Mouse (Mus musculus) ES-E14 (cell line): ENCODE data around the gene Sub1. TPM values are rescaled to one million over a fixed set of nuclear protein-coding genes. Genes with fewer than 3 reads are reported as not detected.

Source experiments
- DNase-seq: peaks from one replicate; pipeline ENCODE4 v3.0.0-alpha.2; 2013; ENCODE audit warnings: low read depth, low spot score
- H3K27ac ChIP-seq: 2 replicates; pipeline ENCODE4 v1.5.1; 2012; ENCODE audit warnings: low read depth, mild to moderate bottlenecking, low read length, moderate library complexity, mixed read lengths; ENCODE audit not compliant: poor library complexity, insufficient read depth, severe bottlenecking
- H3K36me3 ChIP-seq: 2 replicates; pipeline ENCODE4 v1.6.1; 2012; ENCODE audit warnings: mild to moderate bottlenecking, low read length, moderate library complexity, mixed read lengths; ENCODE audit not compliant: control insufficient read depth, poor library complexity, insufficient read depth, severe bottlenecking
- H3K4me1 ChIP-seq, 2 experiments: fragments of 150-350 bp in 1 of 2; sonication (generic) in 1 of 2; 2 replicates each; pipeline ENCODE4 v1.6.1; 2012; ENCODE audit warnings: low read length in 2 of 2, mild to moderate bottlenecking in 1 of 2, mixed read lengths in 1 of 2; ENCODE audit not compliant: control insufficient read depth in 2 of 2, insufficient read depth in 2 of 2, poor library complexity in 1 of 2
- H3K4me3 ChIP-seq, 2 experiments: fragments of 150-350 bp in 1 of 2; sonication (generic) in 1 of 2; 2 replicates each; pipeline ENCODE4 v1.5.1; 2012; ENCODE audit warnings: low read length in 2 of 2, low read depth in 1 of 2, mild to moderate bottlenecking in 1 of 2, mixed read lengths in 1 of 2; ENCODE audit not compliant: insufficient read depth in 1 of 2, poor library complexity in 1 of 2, severe bottlenecking in 1 of 2
- H3K9ac ChIP-seq: 2 replicates; pipeline ENCODE4 v1.6.1; 2012; ENCODE audit warnings: low read depth, mild to moderate bottlenecking, low read length, mixed read lengths; ENCODE audit not compliant: poor library complexity, insufficient read depth, severe bottlenecking
- H3K9me3 ChIP-seq: fragments of 150-350 bp; sonication (generic); 2 replicates; pipeline ENCODE4 v1.6.1; 2012; ENCODE audit warnings: low read depth, mild to moderate bottlenecking, low read length; ENCODE audit not compliant: control insufficient read depth, insufficient read depth
- CHD2 ChIP-seq: IDR thresholded peaks from 2 replicates; pipeline ENCODE4 v1.6.1; 2014; ENCODE audit warnings: mild to moderate bottlenecking, low read depth, low read length, inconsistent platforms
- HCFC1 ChIP-seq: IDR thresholded peaks from 2 replicates; pipeline ENCODE4 v1.6.1; 2012; ENCODE audit warnings: low read length, inconsistent platforms, borderline replicate concordance; ENCODE audit not compliant: insufficient read depth
- MAFK ChIP-seq: IDR thresholded peaks from 2 replicates; pipeline ENCODE4 v1.6.1; 2014; ENCODE audit warnings: mild to moderate bottlenecking, low read depth, low read length, inconsistent platforms; ENCODE audit not compliant: insufficient read depth
- ZC3H11A ChIP-seq: IDR thresholded peaks from 2 replicates; pipeline ENCODE4 v1.6.1; 2012; ENCODE audit warnings: low read depth, mild to moderate bottlenecking, inconsistent platforms, low read length, borderline replicate concordance
- ZNF384 ChIP-seq: IDR thresholded peaks from 2 replicates; pipeline ENCODE4 v1.6.1; 2012; ENCODE audit warnings: low read depth, low read length, inconsistent platforms
- in situ Hi-C, 2 experiments: fragments of 600-800 bp; cut with MboI; formaldehyde crosslinking; loops; one replicate each; pipeline ENCODE4 v1.15.1; 2025; ENCODE audit warnings: low sequenced_read_pairs in 2 of 2, inconsistent platforms in 1 of 2; ENCODE audit not compliant: unreplicated experiment in 2 of 2
- total RNA-seq: library from RNA; depleted of rRNA; stranded (reverse); fragments of 300-350 nt; gene quantifications from 2 replicates; pipeline ENCODE4 v1.2.3, GENCODE M21; 2012

Sub1 gene
- total RNA-seq, 1 experiment = 301 TPM

DNA sequence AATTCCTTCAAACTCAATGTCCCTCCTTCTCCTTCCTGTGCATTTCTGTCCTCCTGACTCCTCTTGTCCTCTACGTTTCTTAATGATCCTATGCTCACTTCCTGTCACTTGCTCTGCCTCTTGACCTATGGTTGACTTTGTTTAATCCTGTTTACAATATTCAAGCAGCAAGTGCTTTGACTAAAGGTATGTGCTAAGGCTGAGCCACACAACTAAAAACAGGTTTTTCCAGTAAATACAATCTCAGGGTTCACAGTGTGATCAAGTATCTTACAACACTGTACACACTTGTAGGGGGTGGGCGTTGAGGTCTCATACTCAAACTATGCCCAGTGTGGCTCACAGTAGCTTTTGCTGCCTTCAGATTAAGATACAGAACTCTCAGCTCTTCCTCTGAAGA, 8.9 kb downstream of the Sub1 start:
- no peak overlapping the region for H3K27ac ChIP-seq
- no peaks in the 10 kb centered on the region for H3K9me3 ChIP-seq
- in situ Hi-C loops = loop anchor here in 1 of 2 experiments (25.0 kb wide), 1 partner anchor 824 kb away; the partner anchor contains the start of genes 6030458C11Rik and Drosha
- no peak overlapping the region for H3K4me3 ChIP-seq
- TF ChIP-seq ZC3H11A (no peak), MAFK (no peak), ZNF384 (no peak), CHD2 (no peak), HCFC1 (no peak)
- H3K36me3 ChIP-seq = peaks cover 41% of the 10 kb centered on the region
- H3K9ac ChIP-seq = no peak overlapping the region
- peaks cover 0 to 2% of the 10 kb centered on the region in 2 experiments; a peak in 1 of 4 replicates for H3K4me1 ChIP-seq
- DNase-seq = no peak

DNA sequence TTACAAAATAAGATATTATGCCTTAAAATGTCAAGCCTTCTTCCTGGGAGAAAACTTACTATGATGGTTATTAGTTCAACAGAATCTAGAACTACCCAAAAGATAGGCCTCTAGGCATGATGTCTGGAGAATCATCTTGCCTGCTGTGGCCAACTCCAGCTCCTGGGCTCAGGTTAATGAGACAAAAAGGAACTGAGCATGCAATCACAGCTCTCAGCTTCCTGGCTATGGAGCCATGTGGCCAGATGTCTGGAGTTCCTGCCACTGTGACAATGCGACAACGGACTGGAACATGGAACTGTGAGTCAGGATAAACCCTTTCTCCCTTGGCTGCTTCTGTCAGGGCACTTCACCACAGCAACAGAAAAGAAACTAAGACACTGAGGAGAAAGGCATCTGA, 14.8 kb downstream of the Sub1 start:
- no peak for DNase-seq
- no peak overlapping the region for H3K4me3 ChIP-seq
- peaks cover 27% of the 10 kb centered on the region for H3K36me3 ChIP-seq
- no peaks in the 10 kb centered on the region for H3K9me3 ChIP-seq
- in situ Hi-C loops = loop anchor here in 1 of 2 experiments (25.0 kb wide), 1 partner anchor 830 kb away; the partner anchor contains the start of genes 6030458C11Rik and Drosha
- no peaks in the 10 kb centered on the region for H3K4me1 ChIP-seq
- H3K27ac ChIP-seq = no peak overlapping the region
- no peak overlapping the region for H3K9ac ChIP-seq
- TF ChIP-seq ZC3H11A (no peak), MAFK (no peak), CHD2 (no peak), ZNF384 (no peak), HCFC1 (no peak)

DNA sequence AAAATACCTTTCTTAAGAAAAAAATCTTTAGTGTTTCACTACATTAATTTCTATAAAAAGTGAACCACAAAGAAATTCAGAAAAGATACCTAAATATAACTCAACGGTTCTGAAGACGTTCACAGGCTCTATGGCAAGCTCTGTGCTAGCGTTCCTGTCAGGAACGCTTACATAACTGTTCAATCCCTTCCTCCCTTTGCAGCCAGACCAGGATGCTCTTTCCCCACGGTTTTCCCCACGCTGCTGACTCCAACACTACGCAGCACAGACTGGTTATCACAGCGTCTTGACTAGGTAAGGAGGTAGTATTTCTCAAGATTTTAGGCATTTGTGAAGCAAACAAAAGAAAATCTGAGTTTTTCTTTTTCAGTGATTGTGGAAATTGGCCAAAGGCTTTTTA, 15.3 kb downstream of the Sub1 start:
- no peak for TF ChIP-seq ZNF384
- no peak for TF ChIP-seq CHD2
- no peak for TF ChIP-seq MAFK
- TF ChIP-seq ZC3H11A = no peak
- TF ChIP-seq HCFC1 = no peak
- no peaks in the 10 kb centered on the region for H3K4me1 ChIP-seq
- no peak overlapping the region for H3K4me3 ChIP-seq
- no peak for DNase-seq
- no peaks in the 10 kb centered on the region for H3K9me3 ChIP-seq
- no peak overlapping the region for H3K27ac ChIP-seq
- in situ Hi-C loops = loop anchor here in 1 of 2 experiments (25.0 kb wide), 1 partner anchor 831 kb away; the partner anchor contains the start of genes 6030458C11Rik and Drosha
- no peak overlapping the region for H3K9ac ChIP-seq
- peaks cover 24% of the 10 kb centered on the region for H3K36me3 ChIP-seq

DNA sequence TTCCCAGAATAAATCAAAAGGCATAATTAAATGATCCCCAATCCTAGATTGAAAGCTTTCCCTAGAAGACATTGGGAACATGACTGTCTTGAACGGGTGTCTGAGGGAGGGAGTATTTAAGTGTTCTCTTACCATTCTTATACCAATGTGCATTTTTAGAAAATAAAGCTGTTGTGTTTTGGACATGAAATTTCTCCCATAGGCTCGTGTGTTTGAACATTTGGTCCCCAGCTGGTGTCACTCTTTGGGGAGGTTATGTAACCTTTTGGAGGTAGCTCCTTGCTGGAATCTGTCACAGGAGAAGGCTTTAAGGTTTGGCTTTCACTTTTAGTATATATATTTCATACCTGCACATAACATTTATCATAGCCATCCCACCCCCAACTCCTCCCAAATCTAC, 18.6 kb downstream of the Sub1 start:
- Histone ChIP-seq H3K9me3 (no peaks in the 10 kb centered on the region), H3K4me3 (no peak overlapping the region), H3K4me1 (no peaks in the 10 kb centered on the region), H3K27ac (no peak overlapping the region), H3K36me3 (peaks cover 18% of the 10 kb centered on the region), H3K9ac (no peak overlapping the region)
- TF ChIP-seq MAFK = no peak
- no peak for TF ChIP-seq ZNF384
- TF ChIP-seq CHD2 = no peak
- in situ Hi-C loops = loop anchor here in 1 of 2 experiments (10.0 to 25.0 kb wide), 2 partner anchors 107 to 834 kb away; partner anchors contain the start of genes 6030458C11Rik and Drosha
- DNase-seq = no peak

DNA sequence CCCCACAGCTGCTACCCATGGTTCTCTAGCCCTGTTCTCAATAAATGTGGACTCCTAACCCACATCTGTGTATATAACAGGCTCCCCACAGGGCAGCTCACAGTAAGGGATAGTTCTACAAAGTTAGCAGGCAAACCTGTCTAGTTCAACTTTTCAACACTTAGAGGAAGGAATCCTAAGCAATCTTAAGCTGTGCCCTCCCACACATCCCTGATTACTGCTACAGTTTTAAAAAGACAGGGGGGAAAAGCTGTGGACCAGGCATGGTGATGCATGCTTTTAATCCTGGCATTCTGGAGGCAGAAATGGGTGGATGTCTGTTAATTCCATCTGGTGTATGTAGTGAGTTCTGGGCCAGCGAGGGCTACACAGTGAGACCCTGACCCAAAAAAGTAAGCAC, 19.7 kb downstream of the Sub1 start:
- in situ Hi-C loops = loop anchor here in 1 of 2 experiments (10.0 to 25.0 kb wide), 2 partner anchors 108 to 835 kb away; partner anchors contain the start of genes 6030458C11Rik and Drosha
- Histone ChIP-seq H3K27ac (no peak overlapping the region), H3K36me3 (peaks cover 17% of the 10 kb centered on the region), H3K4me3 (no peak overlapping the region), H3K4me1 (no peaks in the 10 kb centered on the region; a peak in 1 of 4 replicates), H3K9me3 (no peaks in the 10 kb centered on the region), H3K9ac (no peak overlapping the region)
- no peak for TF ChIP-seq MAFK
- no peak for TF ChIP-seq ZNF384
- TF ChIP-seq CHD2 = no peak
- TF ChIP-seq HCFC1 = no peak
- no peak for TF ChIP-seq ZC3H11A
- DNase-seq = no peak
